Mouse (Mus musculus) cerebellum, adult 2 months (tissue): ENCODE data around the gene Dtd1.

Source experiments
- CTCF ChIP-seq: fragments of 200-500 bp; IDR thresholded peaks from 2 replicates; pipeline ENCODE4 v1.5.1; 2011; ENCODE audit warnings: low read depth, mild to moderate bottlenecking, control low read depth, low read length, moderate library complexity, borderline replicate concordance; ENCODE audit not compliant: insufficient read depth
- POLR2A ChIP-seq: fragments of 200-500 bp; IDR thresholded peaks from 2 replicates; pipeline ENCODE4 v1.6.1; 2011; ENCODE audit warnings: low read length, control low read depth, borderline replicate concordance; ENCODE audit not compliant: insufficient read depth

- TF ChIP-seq POLR2A (no peak), CTCF (0 out of 2 replicates have a peak, but pooled peaks have one; percentile 7)
Measured at GRCm38 (mm10) chr2:144692219-144692732, 92.6 kb downstream of the Dtd1 start.
